Mouse (Mus musculus) natural killer cell, adult 2 months (primary cell): ENCODE measurements around the gene Vars.

Experiments
- DNase-seq, 2 experiments: peaks; one replicate each; pipeline ENCODE4 v3.0.0; 2022; ENCODE audit warnings: low spot score in 2 of 2

Gene Vars

GRCm38 (mm10) chr17:35048149-35048931 is 47.6 kb downstream of the Vars start:
- DNase-seq, result no peak

- no peak for DNase-seq
Observed at GRCm38 (mm10) chr17:35048932-35049440, 48.2 kb downstream of the Vars start.

- no peak for DNase-seq
Observed at GRCm38 (mm10) chr17:35049561-35050016, 48.8 kb downstream of the Vars start, which contains the start of gene Clic1. Gene Clic1, plus strand, starts transcription at chr17:35049966.

GRCm38 (mm10) chr17:35050126-35050750 is 49.5 kb downstream of the Vars start:
- DNase-seq, result peak; percentile 53 to 60

- peak; percentile 82 to 89 for DNase-seq
Observed at GRCm38 (mm10) chr17:35051156-35052086, 50.6 kb downstream of the Vars start.

- DNase-seq, result no peak
Observed at GRCm38 (mm10) chr17:35052271-35052798, 51.5 kb downstream of the Vars start.

GRCm38 (mm10) chr17:35055691-35056495 is 55.1 kb downstream of the Vars start:
- DNase-seq, result no peak

GRCm38 (mm10) chr17:35057090-35057489 is 56.3 kb downstream of the Vars start:
- no peak for DNase-seq

- DNase-seq, result no peak
Observed at GRCm38 (mm10) chr17:35058316-35058715, 57.5 kb downstream of the Vars start.

GRCm38 (mm10) chr17:35058911-35059892 is 58.4 kb downstream of the Vars start, which contains the start of gene Ddah2:
Gene Ddah2, plus strand, starts transcription at chr17:35059035.
- DNase-seq, result peak; percentile 72 to 86

- no peak for DNase-seq
Observed at GRCm38 (mm10) chr17:35060071-35060470, 59.3 kb downstream of the Vars start.

GRCm38 (mm10) chr17:35060737-35061297 is 60.0 kb downstream of the Vars start:
- DNase-seq, result no peak

GRCm38 (mm10) chr17:35061299-35061698 is 60.5 kb downstream of the Vars start:
- no peak for DNase-seq

GRCm38 (mm10) chr17:35063466-35063865 is 62.7 kb downstream of the Vars start:
- no peak for DNase-seq

- DNase-seq, result no peak
Observed at GRCm38 (mm10) chr17:35064378-35064877, 63.6 kb downstream of the Vars start.

- no peak for DNase-seq
Observed at GRCm38 (mm10) chr17:35064951-35065947, 64.5 kb downstream of the Vars start, which contains the start of gene Ly6g6c. Gene Ly6g6c, plus strand, starts transcription at chr17:35065388.
